Mouse (Mus musculus) kidney, adult 8-10 months (tissue): ENCODE data around the gene Hnf1a.

Experiments
- DNase-seq, 2 experiments: peaks; one replicate each; pipeline ENCODE4 v3.0.0; 2022

The Hnf1a gene

DNA sequence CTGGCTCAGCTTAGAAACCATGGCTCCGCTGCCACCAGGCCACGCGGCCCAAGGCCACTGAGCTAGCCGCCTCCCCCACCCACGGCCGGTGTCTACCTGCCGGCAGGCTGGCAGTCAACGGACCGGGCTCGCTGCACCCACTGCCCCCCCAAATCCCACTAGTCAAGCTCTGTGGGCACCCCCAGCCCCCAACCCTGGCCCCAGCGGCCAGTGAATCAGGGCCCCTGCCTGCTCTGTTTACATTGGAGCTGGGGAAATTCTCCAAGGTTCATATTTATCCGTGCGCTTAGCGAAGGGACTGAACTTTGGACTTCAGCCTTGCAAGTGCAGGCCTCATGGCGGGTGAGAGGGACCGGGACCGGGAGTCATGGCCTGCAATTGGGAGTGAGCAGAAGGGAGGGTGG is at the start of gene Hnf1a:
Hnf1a (minus strand) TSS at position 271 of the 404 bp plus-strand sequence.
- peak; percentile 74 to 76 for DNase-seq

DNA sequence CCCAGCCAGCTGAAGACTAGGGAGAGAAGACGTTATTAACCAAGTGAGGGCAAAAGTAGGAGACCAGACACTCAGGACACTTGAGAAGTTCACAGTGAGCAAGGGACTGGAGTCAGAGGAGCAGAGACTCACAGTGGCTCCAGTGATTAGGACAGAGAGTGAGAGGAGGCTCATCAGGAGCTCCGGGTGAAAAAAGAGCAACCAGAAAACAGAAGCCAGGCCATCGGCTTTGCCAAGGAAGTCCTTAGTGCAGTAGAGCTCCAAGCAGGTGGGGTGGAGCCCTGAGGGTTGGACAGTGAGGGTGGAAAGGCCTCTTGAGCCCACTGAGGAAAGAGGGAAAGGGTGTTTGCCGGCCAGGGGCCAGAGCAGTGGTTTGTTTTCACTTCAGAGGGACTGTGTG is 47.9 kb upstream of the Hnf1a start:
- DNase-seq = no peak

DNA sequence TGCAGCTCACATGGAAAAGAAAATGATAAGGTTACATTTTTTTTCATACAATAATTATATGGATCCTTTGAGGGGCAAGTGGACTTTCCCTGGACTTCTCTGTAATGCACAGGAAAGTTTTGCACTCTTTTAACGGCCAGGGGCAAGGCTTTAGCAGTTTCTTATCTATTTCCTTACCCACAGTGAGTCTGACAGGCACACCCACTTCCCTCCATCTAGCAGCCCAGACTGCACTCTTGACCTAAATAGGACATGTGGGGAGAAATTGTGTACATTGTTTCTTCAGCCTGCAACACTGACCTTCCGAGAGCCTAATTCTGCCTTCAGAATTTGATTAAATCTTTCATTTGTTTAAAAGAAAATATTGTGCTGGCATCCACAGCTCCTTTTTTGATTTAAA is 47.4 kb upstream of the Hnf1a start:
- DNase-seq = no peak

DNA sequence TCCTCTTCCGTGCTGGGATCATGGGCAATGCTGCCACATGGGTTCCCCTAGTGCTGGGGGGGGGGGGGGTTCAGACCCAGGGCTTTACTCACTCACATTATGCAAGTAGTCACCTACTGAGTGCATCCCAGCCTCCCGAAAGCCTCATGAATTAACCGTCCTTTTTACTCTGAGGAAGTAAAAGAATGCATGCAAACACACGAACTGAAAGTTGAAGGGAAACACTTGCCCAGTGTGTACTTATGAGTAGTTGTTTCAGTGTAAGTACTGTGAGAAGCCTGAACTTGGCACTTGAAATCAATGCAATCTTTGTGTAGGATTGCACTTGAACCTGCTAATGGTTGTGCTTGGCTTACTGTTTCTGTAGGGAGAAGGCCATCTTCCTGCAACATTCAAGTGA is 44.2 kb upstream of the Hnf1a start:
- DNase-seq = no peak

DNA sequence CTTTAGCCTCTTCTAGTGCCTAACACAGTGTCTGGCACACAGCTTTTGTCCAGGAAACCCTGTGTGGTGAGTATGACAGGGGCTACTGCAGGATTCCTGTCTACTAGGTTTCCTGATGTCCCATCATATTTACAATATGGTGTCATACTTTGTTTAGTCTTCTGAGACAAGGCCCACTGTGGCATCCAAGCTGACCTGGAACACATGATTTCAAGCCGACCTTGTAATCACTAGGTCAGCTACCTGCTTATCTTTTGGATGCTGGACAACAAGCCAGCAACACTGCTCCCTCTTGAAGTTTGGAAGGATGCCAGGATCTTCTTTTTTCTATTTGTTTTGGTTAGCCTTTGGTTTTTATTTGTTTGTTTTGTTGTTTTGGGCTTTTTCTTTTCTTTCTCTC is 43.7 kb upstream of the Hnf1a start:
- DNase-seq = no peak

DNA sequence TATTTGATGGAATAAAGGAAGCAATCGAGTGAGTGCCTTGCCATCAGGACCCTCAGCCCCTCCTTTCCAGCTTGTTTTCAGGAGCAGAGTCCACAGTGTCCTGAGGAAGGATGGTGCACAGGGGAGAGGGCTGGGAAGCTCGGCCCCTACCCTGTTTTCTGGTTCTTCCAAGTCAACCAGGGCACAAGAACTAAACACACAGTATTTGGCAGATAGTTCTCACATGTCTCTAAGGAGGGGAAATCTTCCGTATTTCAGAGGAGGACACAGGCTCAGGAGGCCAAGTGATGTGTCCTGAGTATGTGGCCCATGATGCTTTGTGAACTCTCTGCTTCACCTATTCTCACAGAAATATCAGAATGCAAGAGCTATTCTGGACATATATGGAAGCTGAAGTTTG is 42.5 kb upstream of the Hnf1a start:
- DNase-seq = no peak

DNA sequence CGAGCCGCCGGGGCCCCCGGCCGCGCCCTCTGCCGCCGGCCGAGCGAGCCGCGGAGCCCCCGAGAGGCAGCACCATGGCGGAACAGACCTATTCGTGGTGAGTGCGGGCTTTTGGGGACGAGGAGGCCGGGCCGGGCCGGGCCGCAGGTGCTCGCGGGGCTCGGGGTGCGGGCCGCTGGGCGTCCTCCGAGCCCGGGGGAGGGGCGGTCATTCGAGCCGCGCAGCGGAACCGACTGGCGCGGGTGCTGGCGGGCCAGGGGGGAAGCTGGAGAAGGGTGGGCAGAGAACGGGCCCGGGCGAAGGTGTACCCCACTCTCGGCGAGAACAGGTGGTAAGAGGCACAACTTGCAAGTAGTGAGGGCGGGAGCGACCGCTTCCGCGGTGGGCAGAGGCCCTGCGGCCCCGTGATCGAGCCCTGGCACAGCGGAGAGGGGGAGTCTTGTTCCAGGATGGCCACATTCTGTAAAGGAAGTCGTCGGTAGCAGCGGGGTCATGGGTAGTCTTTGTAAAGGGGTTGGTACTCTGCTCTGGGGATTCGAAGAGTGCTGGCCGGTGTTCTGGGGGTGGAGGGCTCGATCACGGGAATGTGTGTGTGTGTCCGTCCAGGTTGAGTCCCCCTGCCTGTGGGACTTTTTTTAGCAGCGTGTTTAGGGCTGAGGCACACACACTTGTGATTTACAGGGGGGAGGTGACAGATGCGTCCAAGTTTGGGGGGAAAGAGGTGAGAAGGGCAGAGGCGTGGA is 40.8 kb upstream of the Hnf1a start:
- DNase-seq = peak; percentile 34 to 39

DNA sequence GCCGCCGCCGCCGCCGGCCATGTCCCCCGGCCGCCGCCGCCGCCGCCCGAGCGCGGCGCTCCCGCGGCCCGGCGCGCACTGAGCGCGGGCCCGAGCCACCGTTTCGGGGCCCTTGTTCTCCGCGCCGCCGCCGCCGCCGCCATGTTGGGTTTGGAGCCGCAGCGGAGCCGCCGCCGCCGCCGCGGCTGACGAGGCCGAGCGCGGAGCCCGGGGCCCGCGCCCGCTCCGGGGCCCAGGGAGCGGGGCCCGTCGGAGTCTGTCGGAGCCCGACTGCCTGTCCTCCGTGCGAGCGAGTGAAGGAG is 40.3 kb upstream of the Hnf1a start:
- no peak for DNase-seq

DNA sequence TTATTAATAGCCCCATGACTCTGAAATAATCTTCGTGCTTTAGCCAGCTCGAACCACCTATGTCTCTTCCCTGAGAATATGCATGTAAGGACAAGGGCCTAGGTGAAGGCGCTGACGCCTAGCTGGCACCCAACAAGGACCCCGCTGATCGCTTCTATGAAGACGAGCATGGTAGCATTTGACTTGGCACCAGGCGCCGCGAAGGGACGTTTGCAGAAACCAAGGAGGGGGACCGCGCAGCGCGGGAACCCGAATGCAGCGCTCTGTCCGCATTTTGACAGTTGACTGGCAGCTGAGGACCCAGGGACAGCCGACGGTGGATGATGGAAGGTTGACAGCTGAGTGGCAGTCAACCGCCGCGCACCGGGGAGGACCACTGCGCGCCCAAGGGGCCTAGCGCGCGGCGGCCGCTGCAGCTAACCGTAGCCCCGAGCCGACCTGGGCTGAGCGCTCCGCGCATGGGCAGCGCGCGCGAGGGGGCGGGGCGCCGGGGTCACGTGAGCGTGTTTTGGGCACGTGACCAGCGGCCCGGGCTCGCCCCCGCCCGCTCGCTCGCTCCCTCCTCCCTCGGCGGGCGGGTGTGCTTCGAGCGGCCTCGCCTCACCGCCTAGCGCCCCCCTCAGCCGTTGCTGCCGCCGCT is 39.8 kb upstream of the Hnf1a start, which contains the start of gene Sppl3:
Sppl3 (plus strand) TSS at position 561 of the 640 bp plus-strand sequence.
- peak; percentile 87 to 90 for DNase-seq

DNA sequence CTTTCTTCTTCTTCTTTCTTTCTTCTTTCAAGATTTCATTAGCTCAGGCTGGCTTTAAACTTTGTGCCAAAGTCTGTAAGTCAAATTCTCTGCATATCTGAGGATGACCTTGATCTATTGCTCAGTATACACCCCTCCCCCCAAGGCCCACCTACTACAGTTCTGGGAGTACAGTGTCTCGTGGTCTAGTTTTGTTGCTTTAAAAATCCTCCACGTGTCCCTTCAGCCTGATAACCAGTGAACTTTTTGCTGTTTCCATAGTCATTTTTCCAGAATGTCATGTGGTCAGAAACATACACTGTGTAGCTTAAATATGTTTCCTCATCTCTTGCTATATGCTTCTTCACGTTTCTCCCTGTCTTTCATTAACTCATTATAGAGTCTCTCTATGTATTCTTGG is 39.1 kb upstream of the Hnf1a start:
- no peak for DNase-seq

DNA sequence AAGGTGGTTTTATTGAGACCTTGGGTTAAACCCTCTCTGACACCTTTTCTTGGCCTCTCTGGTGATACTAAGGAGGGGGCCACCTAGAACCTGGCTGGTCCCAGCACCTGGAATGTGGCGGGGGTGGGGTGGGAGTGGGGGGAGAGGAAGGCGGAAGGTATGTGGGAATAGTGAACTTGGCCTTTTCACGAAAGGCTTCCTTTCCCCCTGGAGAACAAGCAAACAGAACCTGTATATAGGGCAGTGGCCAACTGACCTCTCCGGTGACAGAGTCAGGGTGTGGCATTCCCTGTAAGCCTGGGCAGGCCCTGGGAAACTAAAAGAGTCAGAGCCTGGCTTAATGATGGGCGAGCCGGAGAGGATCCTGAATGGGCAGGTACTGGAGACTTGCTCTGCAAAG is 38.2 kb upstream of the Hnf1a start:
- no peak for DNase-seq

DNA sequence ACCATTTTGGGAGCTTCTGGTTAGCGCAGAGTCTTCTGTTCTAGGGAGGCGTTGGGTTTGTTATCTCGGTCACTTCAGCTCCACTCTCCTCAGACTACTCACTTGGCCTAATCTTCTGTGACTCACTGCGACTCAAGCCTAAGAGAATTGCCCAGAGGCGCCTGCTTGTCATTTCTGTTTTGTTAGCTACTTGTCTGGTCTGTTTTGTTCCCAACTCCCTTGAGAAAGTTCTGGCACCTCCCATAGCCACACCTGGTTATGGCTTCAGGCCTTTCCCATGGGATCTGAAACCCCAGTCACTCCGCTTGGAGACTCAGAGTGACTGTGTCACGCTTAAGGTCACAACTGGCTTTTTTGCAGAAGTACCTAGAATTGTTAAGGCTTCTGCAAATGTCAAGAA is 37.4 kb upstream of the Hnf1a start:
- no peak for DNase-seq

DNA sequence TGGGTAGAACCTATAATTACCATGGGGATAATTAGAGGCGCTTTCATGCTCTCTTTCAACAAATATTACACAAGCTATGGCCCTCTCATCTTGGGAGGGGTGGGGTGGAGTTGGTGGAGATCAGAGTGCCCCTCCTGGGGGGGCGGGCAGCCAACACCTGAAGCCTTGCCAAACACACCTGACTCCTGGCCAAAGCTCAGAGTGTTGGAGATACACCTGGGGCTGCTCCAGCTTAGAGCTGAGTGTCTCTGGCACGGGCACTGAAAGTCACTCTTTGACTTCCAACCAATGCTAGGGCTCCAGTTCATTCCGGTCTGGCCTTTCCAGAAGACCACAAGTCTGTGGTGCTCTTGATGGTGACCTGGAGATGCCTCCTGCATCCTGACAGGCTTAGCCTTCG is 36.9 kb upstream of the Hnf1a start:
- no peak for DNase-seq

DNA sequence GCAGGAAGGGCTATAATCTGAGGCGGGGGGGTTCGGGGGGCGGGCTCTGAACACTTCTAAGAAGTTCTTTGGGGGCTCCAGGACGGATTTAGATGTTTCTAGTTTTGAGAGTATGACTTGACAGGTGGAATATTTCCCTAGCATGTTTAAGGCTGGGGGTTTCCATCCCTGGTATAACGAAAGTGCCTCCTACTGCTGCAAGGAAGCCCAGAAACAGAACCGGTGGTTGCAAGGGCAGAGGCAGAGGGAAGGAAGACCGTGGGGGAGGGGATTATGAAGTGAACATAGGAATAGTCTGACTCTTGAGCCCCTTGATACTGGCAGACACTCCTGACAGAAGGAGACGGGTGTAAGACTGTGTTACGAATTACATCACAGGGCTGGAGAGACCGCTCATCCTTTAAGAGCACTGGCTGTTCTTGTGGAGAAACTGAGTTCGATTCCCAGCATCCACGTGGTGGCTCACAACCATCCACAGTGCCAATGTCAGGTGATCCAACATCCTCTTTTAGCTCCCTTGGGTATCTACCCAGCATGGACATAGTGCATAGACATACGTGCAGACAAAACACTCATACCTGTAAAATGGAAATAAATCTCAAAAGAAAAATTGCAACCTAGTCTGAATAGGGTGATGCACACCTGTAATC is 32.5 kb upstream of the Hnf1a start:
- no peak for DNase-seq

DNA sequence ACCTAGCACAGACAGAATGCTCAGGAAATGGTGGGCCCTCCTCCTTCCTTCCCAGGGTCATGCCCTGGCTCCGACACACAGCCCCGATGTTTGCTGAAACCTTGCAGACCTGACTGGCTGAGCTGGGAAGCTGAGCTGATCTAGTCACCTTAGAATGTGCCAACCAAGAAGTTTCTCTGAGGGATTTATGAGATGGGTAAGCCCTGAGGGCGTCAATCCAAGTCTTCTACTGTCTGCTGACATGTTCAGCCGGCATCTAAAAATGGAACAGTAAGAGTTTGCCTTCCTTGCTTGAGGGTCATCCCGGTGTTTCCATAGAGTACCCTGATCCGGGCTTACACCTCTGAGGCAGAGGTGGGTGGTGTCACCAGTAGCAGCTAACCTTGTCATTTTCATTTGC is 31.9 kb upstream of the Hnf1a start:
- no peak for DNase-seq

DNA sequence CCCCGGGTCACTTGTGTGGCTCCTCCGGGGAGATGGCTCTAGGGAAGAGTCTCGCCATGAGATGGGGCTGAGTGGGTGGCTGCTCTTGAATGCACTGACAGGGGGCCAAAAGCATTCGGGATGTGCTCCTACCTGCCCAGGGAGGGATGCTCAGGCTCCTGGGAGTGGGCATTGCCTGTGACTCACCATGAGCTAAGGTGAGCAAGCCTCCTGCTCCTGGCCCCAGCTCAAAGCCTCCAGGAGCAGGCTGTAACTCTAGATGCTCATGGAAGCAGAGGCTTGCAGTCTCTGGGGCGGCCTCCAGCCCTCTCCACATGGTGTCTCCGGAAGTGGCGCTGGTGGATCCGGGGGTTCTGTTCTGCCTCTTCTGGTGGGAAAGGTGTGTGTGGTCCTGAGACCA is 30.6 kb upstream of the Hnf1a start:
- DNase-seq = no peak

DNA sequence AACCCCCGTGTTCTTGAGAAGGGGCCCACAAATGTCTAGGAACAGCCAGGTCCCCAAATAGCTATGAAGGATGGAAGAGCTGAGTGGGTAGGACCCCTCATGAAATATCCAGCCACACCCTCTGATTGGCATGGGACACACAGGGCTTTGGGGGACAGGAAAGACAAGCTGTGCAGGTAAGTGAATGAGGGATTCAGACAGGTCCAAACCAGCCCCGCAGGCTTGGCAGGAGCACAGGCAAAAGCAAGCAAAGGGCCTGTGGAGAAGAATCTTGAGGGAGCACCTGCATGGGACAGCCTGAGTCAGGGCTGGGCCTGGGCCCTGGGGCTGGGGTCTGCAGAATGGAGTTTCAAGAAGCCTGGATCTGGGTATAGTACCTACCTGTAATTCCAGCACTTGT is 29.6 kb upstream of the Hnf1a start:
- DNase-seq = no peak

DNA sequence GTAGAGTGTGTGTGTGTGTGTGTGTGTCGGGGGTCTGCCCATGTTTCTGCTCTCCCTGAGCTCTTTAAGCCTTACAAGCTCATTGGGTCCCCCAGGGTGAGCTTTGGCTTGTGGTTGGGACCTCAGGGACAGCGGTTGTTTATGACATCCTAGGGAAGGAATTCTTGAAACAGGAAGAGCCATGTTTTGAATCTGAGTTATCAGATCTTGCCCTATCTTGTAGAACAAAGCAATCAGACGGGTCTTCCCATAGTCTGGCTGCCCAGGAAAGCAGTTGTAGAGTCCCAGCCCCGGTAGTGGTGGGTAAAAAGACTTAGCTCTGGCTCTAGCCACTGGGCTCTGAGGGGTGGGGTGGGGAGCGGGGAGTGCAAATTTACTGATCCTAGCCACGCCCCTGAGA is 26.4 kb upstream of the Hnf1a start:
- no peak for DNase-seq

DNA sequence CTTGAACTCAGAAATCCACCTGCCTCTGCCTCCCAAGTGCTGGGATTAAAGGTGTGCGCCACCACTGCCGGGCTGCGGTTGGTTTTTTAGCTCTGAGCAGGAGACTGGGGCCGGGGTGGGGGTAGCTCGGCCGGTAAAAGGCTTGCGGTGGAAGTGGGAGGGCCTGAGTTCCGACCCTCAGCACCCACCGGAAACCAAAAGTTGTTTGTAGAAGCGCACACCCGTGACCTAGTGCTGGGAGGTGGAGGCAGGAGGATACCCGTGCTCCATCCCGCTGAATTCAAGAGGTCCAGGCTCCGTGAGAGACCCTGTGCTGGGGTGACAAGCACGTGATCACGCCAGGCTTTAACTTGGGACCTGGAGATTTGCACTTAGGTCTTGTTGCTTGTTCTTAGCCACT is 25.6 kb upstream of the Hnf1a start:
- DNase-seq = no peak

DNA sequence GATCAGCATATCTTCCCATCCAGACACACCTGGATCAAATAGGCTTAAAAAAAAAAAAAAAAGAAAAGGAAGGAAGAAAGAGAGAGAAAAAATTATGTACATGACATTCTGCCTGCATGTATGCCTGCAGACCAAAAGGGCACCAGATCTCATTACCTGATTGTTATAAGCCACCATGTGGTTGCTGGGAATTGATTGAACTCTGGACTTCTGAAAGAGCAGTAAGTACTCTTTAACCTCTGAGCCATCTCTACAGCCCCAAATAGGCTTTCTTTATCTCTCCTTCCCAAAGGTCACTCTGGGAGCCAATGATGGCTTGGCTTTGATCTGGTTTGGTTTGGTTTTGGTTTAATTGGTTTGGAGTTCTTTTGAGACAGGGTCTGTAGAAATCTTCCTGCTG is 14.2 kb upstream of the Hnf1a start:
- no peak for DNase-seq

DNA sequence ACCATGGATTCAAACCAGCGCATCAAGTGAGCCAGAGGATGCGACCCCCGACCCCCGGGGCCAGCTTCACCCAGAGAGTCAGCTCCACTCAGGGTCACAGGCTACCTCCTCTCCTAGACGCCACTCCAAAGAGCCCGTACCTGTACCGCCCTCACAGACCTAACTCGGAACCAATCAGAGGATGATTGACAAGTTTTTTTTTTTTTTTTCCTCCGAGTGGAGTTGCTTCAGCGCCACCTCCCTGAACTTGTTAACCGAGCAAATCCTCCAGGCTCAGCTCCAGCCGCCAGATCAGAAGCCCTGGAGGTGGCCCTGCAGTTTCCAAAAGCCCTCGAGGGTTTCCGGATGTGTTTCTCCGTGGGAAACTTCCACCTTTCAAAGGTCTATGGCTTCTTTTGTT is 11.1 kb upstream of the Hnf1a start:
- DNase-seq = no peak

DNA sequence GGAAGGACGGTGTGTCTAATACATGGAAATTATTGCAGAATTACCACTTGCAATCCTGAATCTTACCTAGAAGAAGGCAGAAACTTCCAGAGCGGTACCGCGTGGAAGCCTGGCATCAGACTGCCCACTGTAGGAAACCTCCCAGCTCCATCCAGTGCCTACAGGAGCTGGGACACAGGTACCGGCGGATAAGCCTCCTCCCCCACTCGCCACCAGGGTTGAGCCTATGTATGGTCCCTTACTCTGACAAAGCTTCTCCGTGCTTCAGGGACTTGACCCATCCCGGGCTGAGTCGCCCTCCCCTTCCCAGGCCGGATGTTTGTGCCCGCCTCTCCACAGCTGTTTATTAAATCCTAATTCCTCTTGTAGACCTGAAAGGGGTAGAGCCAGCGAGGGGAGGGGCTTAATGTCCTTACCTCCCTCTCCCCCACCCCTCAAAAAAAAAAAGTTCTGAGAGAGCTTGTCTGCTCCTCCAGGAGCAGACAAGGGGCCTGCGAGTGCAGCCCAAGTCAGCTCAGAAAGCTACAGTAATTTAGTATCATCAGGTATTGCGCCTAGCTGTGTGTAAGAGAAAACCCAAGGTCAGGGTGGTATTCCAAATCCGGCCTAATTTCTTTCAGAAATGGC is 9.3 kb upstream of the Hnf1a start:
- no peak for DNase-seq

DNA sequence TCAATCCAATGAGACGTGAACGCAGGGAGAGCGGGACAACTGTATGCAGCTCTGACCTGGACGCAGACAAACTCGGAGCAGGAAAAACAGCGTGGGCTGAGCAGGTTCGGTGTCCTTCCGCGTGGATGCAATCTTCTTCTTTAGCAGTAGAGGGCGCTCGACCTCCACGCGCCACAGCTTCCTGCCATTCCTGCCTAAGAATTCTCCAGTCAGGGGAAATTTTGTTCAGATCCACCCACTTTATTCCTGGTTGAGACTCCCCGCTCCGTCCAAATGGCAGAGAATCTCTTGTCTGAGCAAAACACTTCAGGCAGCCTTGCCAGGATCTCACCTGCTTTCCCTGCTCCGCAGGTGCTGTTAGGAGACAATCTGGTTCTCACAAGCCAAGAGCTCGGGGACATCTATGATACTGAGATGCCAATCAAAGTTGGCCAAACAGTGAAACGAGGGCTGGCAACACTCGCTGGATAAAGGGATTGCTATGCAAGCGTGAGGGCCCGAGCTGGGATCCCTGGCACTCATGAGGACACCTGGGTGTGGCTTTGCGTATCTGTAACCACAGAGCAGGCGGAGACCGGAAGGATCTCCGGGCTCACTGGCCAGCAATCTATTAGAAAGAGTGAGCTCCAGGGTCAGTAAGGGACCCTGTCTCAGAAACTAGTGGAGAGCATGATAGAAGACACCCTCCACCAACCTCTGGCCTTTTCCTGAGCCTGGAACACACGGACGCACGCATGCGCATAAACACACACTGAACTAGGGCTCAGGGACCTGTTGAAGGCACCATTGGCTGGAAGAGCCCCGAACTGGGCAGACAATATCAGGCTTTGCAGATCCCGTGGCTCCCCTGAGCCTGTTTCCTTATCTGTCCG is 8.6 kb upstream of the Hnf1a start:
- peak; percentile 60 to 72 for DNase-seq
